ENCODE assay signal across 11 mouse cellular contexts in the genomic region with DNA sequence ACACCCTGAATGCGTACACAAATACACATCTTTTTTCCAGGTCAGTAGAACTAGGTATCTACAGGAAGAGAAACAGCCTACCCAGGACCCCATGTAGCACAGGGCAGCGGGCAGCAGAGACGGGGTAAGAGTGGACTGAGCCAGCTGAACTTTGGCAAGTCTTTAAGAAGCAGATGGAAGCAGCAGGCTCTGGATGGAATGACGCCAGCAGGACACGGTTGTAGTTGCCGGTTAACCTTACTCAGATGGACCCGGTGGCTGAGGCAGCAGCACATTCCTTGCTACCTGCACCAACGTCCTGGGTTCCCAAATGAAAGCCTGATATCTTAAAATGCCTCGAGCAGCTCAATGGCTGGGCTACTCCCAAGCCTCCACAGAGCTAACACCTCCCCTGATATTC. TPM values are rescaled to one million over a fixed set of nuclear protein-coding genes. Genes with fewer than 3 reads are reported as not detected.
DNase-seq lines count a peak whose midpoint lies in the region; TF ChIP-seq lines count a peak whose summit lies in the region.
"Had no signal": no experiment of that assay in that cellular context is flagged by ENCODE, and none has a peak within 500 bp of the region (broad histone marks: within the 10 kb centered on the region; RNA-seq: fewer than 3 reads in every experiment).

No protein-coding gene starts in this region.

- H3K27me3 ChIP-seq in myocyte (ENCODE audit: control insufficient read depth, insufficient read depth, insufficient read length), result no peaks in the 10 kb centered on the region
- H3K27me3 ChIP-seq: CH12.LX had no signal

- peak; percentile 19 to 43 for DNase-seq in heart, postnatal 10 days
- DNase-seq in heart, postnatal 25 days (ENCODE audit: low spot score), result no peak
- DNase-seq in right cerebral cortex, postnatal 10 days (ENCODE audit: low spot score in 2 of 2), result peak; percentile 57 to 59
- no peak for DNase-seq in right cerebral cortex, postnatal 36 days (ENCODE audit: low spot score in 2 of 2)
- peak; percentile 81 to 88 for DNase-seq in cerebellum, postnatal 25 days
- DNase-seq in layer of hippocampus, postnatal 10 days (ENCODE audit: low spot score in 2 of 2), result no peak
- DNase-seq: liver, postnatal 0 days; retina, postnatal 1 day had no signal

- H3K79me2 ChIP-seq in myocyte (ENCODE audit: control insufficient read depth, insufficient read depth), result no peaks in the 10 kb centered on the region

- peaks cover 20% of the 10 kb centered on the region for H3K36me3 ChIP-seq in myocyte (ENCODE audit: control insufficient read depth, insufficient read depth)

- intact Hi-C loops in heart, postnatal 10 days (cut with DNase I), result no loop called here
- intact Hi-C loops in heart, postnatal 25 days (cut with DNase I), result no loop called here

- no peak for TF ChIP-seq POLR2A in myocyte (IDR thresholded peaks at IDR 0.05; ENCODE audit: insufficient read length, low read depth)

- no peak overlapping the region for H3ac ChIP-seq in myocyte (ENCODE audit: control insufficient read depth, insufficient read length)

- no peak overlapping the region for H3K4me2 ChIP-seq in myocyte (ENCODE audit: low read depth)

- H3K4me3 ChIP-seq in myocyte, result no peak overlapping the region

TF ChIP-seq in myocyte, 11 proteins besides CTCF, POLR2A, EP300 and RAD21:
- no peak for TF ChIP-seq TCF12 (IDR thresholded peaks at IDR 0.05; ENCODE audit: insufficient read depth, poor library complexity, severe bottlenecking)
- peak; percentile 62 for TF ChIP-seq POLR2AphosphoS2 (IDR thresholded peaks at IDR 0.05; ENCODE audit: insufficient read length, low read depth)

RNA-seq across cellular contexts. Expression of a gene that starts 15.2 kb away (rescaled TPM):
- 10 to 100 TPM; 18.8 to 22.2 TPM for total RNA-seq in heart, postnatal 10 days (2021)
- total RNA-seq in heart, postnatal 25 days (2021), result 10 to 100 TPM; 18.0 to 19.4 TPM
- 60.2 TPM for polyA plus RNA-seq in myocyte (2012; fragmentation: generic; extraction: Trizol)
- total RNA-seq in layer of hippocampus, postnatal 10 days (2021), result 10 to 100 TPM; 21.5 to 23.7 TPM

RNA-seq across cellular contexts. Expression of a gene that starts 43.4 kb away (rescaled TPM):
- 1 to 10 TPM; 6.2 to 7.6 TPM for total RNA-seq in heart, postnatal 10 days (2021)
- 1 to 10 TPM; 6.7 to 8.0 TPM for total RNA-seq in heart, postnatal 25 days (2021)
- polyA plus RNA-seq in myocyte (2012; fragmentation: generic; extraction: Trizol), result not detected
- total RNA-seq in layer of hippocampus, postnatal 10 days (2021), result 1 to 10 TPM; 5.1 to 5.3 TPM
- total RNA-seq: CH12.LX had no signal
- polyA plus RNA-seq: intestine, embryonic 14.5 days had no signal

RNA-seq across cellular contexts. Expression of a gene that starts 43.5 kb away (rescaled TPM):
- total RNA-seq in heart, postnatal 10 days (2021), result 10 to 100 TPM; 29.4 to 36.3 TPM
- 10 to 100 TPM; 39.7 to 47.5 TPM for total RNA-seq in heart, postnatal 25 days (2021)
- not detected for polyA plus RNA-seq in myocyte (2012; fragmentation: generic; extraction: Trizol)
- total RNA-seq in layer of hippocampus, postnatal 10 days (2021), result 10 to 100 TPM; 13.8 to 19.9 TPM
- total RNA-seq: CH12.LX had no signal

Comparison
In these comparisons a context has a peak if more than half of its experiments do, and no peak if none do; other contexts are left out.
1. DNase-seq: peak in heart, postnatal 10 days (2 of 2), right cerebral cortex, postnatal 10 days (2 of 2) and cerebellum, postnatal 25 days (2 of 2); none in heart, postnatal 25 days (single experiment), right cerebral cortex, postnatal 36 days (0 of 2) and layer of hippocampus, postnatal 10 days (0 of 2).